Mouse (Mus musculus) heart, adult 2 months (tissue): ENCODE data around the gene Tnfrsf25.

Source experiments
- CTCF ChIP-seq: fragments of 200-600 bp; IDR thresholded peaks from 2 replicates; pipeline ENCODE4 v1.8.1; 2022; ENCODE audit warnings: antibody characterized with exemption, mild to moderate bottlenecking, moderate library complexity
- POLR2A ChIP-seq: fragments of 200-500 bp; IDR thresholded peaks from 2 replicates; pipeline ENCODE4 v1.6.1; 2011; ENCODE audit warnings: mild to moderate bottlenecking, low read depth, low read length, control low read depth; ENCODE audit not compliant: insufficient read depth

- TF ChIP-seq POLR2A (no peak), CTCF (no peak)
Observed at GRCm38 (mm10) chr4:152127884-152128283, 12.2 kb downstream of the Tnfrsf25 start.
